Mouse (Mus musculus): ENCODE results near the gene Rln1. TPM values are rescaled to one million over a fixed set of nuclear protein-coding genes. Genes with fewer than 3 reads are reported as not detected.

Gene Rln1
- total RNA-seq (2023): not detected

DNA sequence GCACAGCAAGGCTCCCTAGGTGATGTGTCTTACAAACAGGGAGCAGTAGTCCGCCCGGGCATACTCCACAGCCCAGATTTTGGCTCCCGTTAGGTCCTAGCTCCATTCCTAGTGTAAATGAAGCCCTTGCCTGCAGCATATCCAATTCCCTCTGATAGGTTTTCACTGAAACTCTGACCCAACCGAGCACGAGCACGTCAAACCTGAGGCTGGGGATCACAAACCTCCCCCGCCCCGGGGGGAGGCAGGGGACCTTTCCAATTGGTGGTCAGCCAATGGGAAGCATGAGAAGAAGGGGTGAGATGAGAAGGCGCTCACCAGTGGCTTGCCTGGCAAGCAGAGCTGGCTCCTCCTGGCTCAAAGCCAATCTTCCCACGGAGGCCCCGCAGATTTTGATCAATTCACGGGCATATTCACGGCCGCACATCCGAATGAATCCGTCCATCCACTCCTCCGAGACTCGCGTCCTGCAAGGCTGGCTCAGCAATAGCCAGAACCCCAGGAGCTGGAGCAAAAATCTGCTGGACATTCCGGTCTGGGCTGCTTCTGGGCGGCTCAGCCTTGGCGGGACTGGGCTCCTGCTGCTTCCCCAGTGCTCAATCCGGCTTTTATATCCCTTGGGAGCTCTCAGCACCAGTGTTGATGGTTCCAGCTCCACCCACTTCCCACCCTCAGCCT lies at the start of gene Rln1:
Gene Rln1 (minus strand): TSS at position 603 of the 678 bp plus-strand sequence.

DNA sequence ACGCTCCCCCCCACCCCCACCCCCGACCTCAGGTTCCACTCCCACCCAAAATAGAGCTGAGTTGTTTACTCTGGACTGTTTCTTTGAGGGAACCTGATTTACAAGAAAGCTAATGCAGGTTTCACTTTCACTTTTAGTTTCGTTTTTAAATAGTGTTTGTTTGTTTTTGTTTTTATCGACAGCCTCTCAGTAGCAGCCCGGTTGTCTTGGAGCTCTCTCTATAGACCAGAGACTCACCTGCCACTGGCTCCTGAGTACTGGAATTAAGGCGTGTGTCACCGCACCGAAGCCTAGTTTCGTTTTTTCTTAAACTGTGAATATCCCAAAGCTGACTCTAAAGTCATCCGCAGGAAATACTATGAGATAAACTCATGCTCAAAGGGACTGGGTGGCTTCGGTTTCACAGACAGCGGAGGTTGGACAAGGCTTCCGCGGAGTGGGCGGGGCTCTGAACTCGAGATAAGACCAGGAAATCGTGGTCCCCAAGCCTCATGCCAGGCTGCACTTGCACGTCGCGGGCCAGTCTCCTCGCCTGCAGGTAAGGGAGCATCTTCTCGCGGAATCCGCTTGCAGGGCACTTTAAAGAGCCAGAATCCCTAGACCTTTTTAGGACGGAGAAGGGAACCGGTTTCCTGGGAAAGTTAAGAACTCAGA lies 32.6 kb upstream of the Rln1 start, which contains the start of the genes Plgrkt and Cd274:
Gene Plgrkt (minus strand): TSS at position 422 of the 654 bp plus-strand sequence.
Gene Cd274 (plus strand): TSS at position 487 of the 654 bp plus-strand sequence.

DNA sequence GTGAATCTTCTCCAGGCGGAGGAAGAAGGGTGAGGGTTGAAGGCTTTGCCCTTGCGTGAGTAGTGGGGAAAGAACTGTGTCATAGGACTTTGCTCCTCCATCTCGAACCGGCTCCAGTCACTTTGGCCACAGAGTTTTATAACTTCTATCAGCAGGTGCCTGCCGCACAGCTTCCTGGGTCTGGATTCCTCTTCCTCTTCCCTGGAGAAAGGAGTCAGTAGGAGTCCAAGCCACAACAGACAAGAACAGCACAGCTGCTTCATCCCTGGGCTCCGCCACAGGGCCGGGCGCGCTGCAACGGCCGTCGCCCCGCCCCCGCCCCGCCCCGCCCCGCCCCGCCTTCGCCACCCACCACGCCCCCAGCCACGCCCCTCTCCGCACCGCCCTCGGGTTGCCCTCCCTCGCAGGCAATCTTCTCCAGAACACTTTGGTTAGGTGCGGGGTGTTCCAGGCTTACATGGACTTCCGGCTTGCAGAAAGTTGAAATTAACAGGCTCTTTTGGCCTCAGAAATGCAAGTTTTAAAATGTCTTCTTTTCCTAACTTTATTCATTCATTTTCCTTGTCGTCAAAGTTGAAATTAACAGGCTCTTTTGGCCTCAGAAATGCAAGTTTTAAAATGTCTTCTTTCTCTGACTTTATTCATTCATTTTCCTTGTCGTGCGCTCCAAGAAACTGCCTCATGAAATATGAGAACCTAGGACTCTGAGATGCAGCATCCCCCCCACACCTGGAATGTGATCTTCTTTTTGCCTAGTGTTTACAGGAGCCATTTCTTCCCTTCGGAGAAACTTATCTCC lies 9.2 kb downstream of the Rln1 start, which contains the start of gene Insl6:
Gene Insl6 (minus strand): TSS at position 304 of the 799 bp plus-strand sequence.

Other genes starting within 250 kb of the Rln1 start
- gene Rcl1, start 233.3 kb downstream of the Rln1 start, total RNA-seq (2023): 23.3 TPM
- 58.2 TPM for gene Jak2, start 82.8 kb downstream of the Rln1 start, total RNA-seq (2023)
- gene Insl6, start 9.3 kb downstream of the Rln1 start, total RNA-seq (2023): 4.8 TPM
- 187 TPM for gene Plgrkt, start 32.7 kb upstream of the Rln1 start, total RNA-seq (2023)
- 24.1 TPM for gene Cd274, start 32.8 kb upstream of the Rln1 start, total RNA-seq (2023)
- 1.4 TPM for gene Pdcd1lg2, start 76.2 kb upstream of the Rln1 start, total RNA-seq (2023)
- gene Ric1, start 187.6 kb upstream of the Rln1 start, total RNA-seq (2023): 29.3 TPM